Mouse (Mus musculus) kidney, adult 2 months (tissue): ENCODE measurements at regions not wholly inside any gene's neighbourhood (a gene's known extent, or its start where the extent isn't known, plus 50 kb on each side); places are given as distances from the start of the nearest gene placed in this dataset.
A peak's percentile ranks its signal among the peaks of the same experiment; 100 is the strongest.

Source experiments
- CTCF ChIP-seq: fragments of 200-500 bp; conservative IDR thresholded peaks from 2 replicates; pipeline ENCODE4 v1.5.1; 2011; ENCODE audit warnings: low read depth, mild to moderate bottlenecking, control low read depth, low read length, moderate library complexity, mixed read lengths; ENCODE audit not compliant: insufficient read depth, insufficient read length
- POLR2A ChIP-seq: fragments of 200-500 bp; IDR thresholded peaks from one replicate; pipeline ENCODE4 v1.6.1; 2011; ENCODE audit warnings: low read depth, low read length, control low read depth

- TF ChIP-seq CTCF (peak; percentile 77), POLR2A (no peak)
These were observed 52.2 kb upstream of the Ccdc66 start for GRCm38 (mm10) chr14:27560434-27560833.
